15 mouse cellular contexts compared by ENCODE assay signal in genomic region chr1:35380633-35381385, GRCm38 (mm10).
DNase-seq lines count a peak whose midpoint lies in the region; ATAC-seq and TF ChIP-seq lines count a peak whose summit lies in the region.
"Had no signal": no experiment of that assay in that cellular context is flagged by ENCODE, and none has a peak within 500 bp of the region (broad histone marks: within the 10 kb centered on the region; RNA-seq: fewer than 3 reads in every experiment).

No protein-coding gene starts in this region.

- H3K36me3 ChIP-seq in heart, adult 2 months (ENCODE audit: control insufficient read depth, insufficient read depth, low read length): no peaks in the 10 kb centered on the region
- H3K36me3 ChIP-seq in midbrain, embryonic 15.5 days (replicated peaks): no peaks in the 10 kb centered on the region
- H3K36me3 ChIP-seq in midbrain, embryonic 10.5 days: no peaks in the 10 kb centered on the region
- no peaks in the 10 kb centered on the region for H3K36me3 ChIP-seq in lung, postnatal 0 days (ENCODE audit: insufficient read depth, low read length)
- H3K36me3 ChIP-seq: hindbrain, embryonic 12.5 days; neural tube, embryonic 12.5 days had no signal

- H3K4me3 ChIP-seq in heart, adult 2 months: no peak overlapping the region
- no peak overlapping the region for H3K4me3 ChIP-seq in midbrain, embryonic 15.5 days
- H3K4me3 ChIP-seq in midbrain, embryonic 10.5 days: no peak overlapping the region
- H3K4me3 ChIP-seq in lung, postnatal 0 days (ENCODE audit: low read depth, low read length): no peak overlapping the region
- H3K4me3 ChIP-seq: hindbrain, embryonic 12.5 days; neural tube, embryonic 12.5 days had no signal

- TF ChIP-seq POLR2A in heart, adult 2 months (IDR thresholded peaks at IDR 0.05; ENCODE audit: insufficient read depth, low read depth, low read length): no peak

- H3K79me2 ChIP-seq in heart, adult 2 months (replicated peaks; ENCODE audit: control insufficient read depth, insufficient read depth, low read length): no peaks in the 10 kb centered on the region

- DNase-seq in heart, adult 2 months: peak; percentile 18 to 31
- no peak for DNase-seq in heart, postnatal 25 days (ENCODE audit: low spot score)
- no peak for DNase-seq in midbrain, embryonic 10.5 days (ENCODE audit: low spot score)
- peak; percentile 73 for DNase-seq in lung, postnatal 0 days (ENCODE audit: low spot score)
- no peak for DNase-seq in testis, postnatal 14 days (ENCODE audit: low spot score)
- DNase-seq: adrenal gland, postnatal 10 days; B cell, adult 2 months; cerebellum, adult 9-10 months; midbrain, embryonic 14.5 days; spleen, adult 18-20 months; thymus, postnatal 4 days had no signal

- no peak overlapping the region for H3K4me2 ChIP-seq in midbrain, embryonic 15.5 days
- no peak overlapping the region for H3K4me2 ChIP-seq in lung, postnatal 0 days (replicated peaks; ENCODE audit: low read depth, low read length)
- H3K4me2 ChIP-seq: hindbrain, embryonic 12.5 days; neural tube, embryonic 12.5 days had no signal

- no peaks in the 10 kb centered on the region for H3K9me3 ChIP-seq in midbrain, embryonic 15.5 days
- no peaks in the 10 kb centered on the region for H3K9me3 ChIP-seq in midbrain, embryonic 10.5 days (replicated peaks)
- H3K9me3 ChIP-seq in lung, postnatal 0 days (ENCODE audit: low read length): no peaks in the 10 kb centered on the region
- H3K9me3 ChIP-seq: hindbrain, embryonic 12.5 days; neural tube, embryonic 12.5 days had no signal

- no peaks in the 10 kb centered on the region for H3K27me3 ChIP-seq in heart, adult 2 months (ENCODE audit: control insufficient read depth, insufficient read depth, low read length)
- no peaks in the 10 kb centered on the region for H3K27me3 ChIP-seq in midbrain, embryonic 15.5 days (replicated peaks)
- no peaks in the 10 kb centered on the region for H3K27me3 ChIP-seq in midbrain, embryonic 10.5 days (ENCODE audit: low read depth, poor library complexity, severe bottlenecking)
- H3K27me3 ChIP-seq in lung, postnatal 0 days (replicated peaks; ENCODE audit: insufficient read depth, low read length): no peaks in the 10 kb centered on the region
- H3K27me3 ChIP-seq: hindbrain, embryonic 12.5 days; neural tube, embryonic 12.5 days had no signal

- no peak overlapping the region for H3K9ac ChIP-seq in heart, adult 2 months (ENCODE audit: low read depth, low read length)
- no peak overlapping the region for H3K9ac ChIP-seq in midbrain, embryonic 15.5 days
- no peak overlapping the region for H3K9ac ChIP-seq in lung, postnatal 0 days (replicated peaks; ENCODE audit: low read depth)
- H3K9ac ChIP-seq: hindbrain, embryonic 12.5 days; neural tube, embryonic 12.5 days had no signal

- no peak overlapping the region for H3K27ac ChIP-seq in heart, adult 2 months
- no peak overlapping the region for H3K27ac ChIP-seq in midbrain, embryonic 15.5 days
- no peak overlapping the region for H3K27ac ChIP-seq in midbrain, embryonic 10.5 days (replicated peaks)
- H3K27ac ChIP-seq in lung, postnatal 0 days (ENCODE audit: low read length): no peak overlapping the region
- H3K27ac ChIP-seq: hindbrain, embryonic 12.5 days; neural tube, embryonic 12.5 days had no signal

- 0 out of 2 replicates have a peak, but pooled peaks have one; percentile 27 for ATAC-seq in midbrain, embryonic 15.5 days (replicated peaks)
- ATAC-seq in lung, postnatal 0 days: peak; percentile 84
- no peak for ATAC-seq in monocyte, adult 5-6 weeks (replicated peaks; ENCODE audit: insufficient number of reproducible peaks, low FRiP score, low TSS enrichment, poor library complexity, severe bottlenecking)

- no peak for TF ChIP-seq CTCF in heart, adult 2 months (IDR thresholded peaks at IDR 0.05)
- TF ChIP-seq CTCF in lung, postnatal 0 days (IDR thresholded peaks at IDR 0.05): no peak

- WGBS in heart, adult 2 months: 49% methylated on average over 11 of the region's 11 CpGs
- WGBS in midbrain, embryonic 15.5 days: 66% methylated on average over 11 of the region's 11 CpGs
- WGBS in midbrain, embryonic 10.5 days: 83% methylated on average over 11 of the region's 11 CpGs
- WGBS in lung, postnatal 0 days: 48% methylated on average over 11 of the region's 11 CpGs

- intact Hi-C loops in heart, adult 2 months (cut with DNase I): no loop called here
- intact Hi-C loops in heart, postnatal 25 days (cut with DNase I): no loop called here

- peaks cover 3% of the 10 kb centered on the region for H3K4me1 ChIP-seq in heart, adult 2 months (ENCODE audit: control insufficient read depth, insufficient read depth, low read length)
- H3K4me1 ChIP-seq in midbrain, embryonic 15.5 days: 0 out of 2 replicates have a peak, but pooled peaks cover 2% of the 10 kb centered on the region
- H3K4me1 ChIP-seq in midbrain, embryonic 10.5 days: no peaks in the 10 kb centered on the region
- no peaks in the 10 kb centered on the region for H3K4me1 ChIP-seq in lung, postnatal 0 days (ENCODE audit: insufficient read depth, low read depth, low read length)
- H3K4me1 ChIP-seq: hindbrain, embryonic 12.5 days; neural tube, embryonic 12.5 days had no signal

- no peak for TF ChIP-seq EP300 in heart, adult 2 months (IDR thresholded peaks at IDR 0.05; ENCODE audit: insufficient read depth, low read depth, low read length)
- peak; percentile 31; the same call in 1 of the 2 replicates for TF ChIP-seq EP300 in lung, postnatal 0 days (IDR thresholded peaks at IDR 0.05)

Comparison
In these comparisons a context has a peak if more than half of its experiments do, and no peak if none do; other contexts are left out.
1. DNase-seq: peak in heart, adult 2 months (2 of 2) and lung, postnatal 0 days (single experiment); none in heart, postnatal 25 days (single experiment), midbrain, embryonic 10.5 days (single experiment) and testis, postnatal 14 days (single experiment).